Mouse (Mus musculus) C2C12 (cell line): ENCODE data around the gene Gatb.

Experiments
- CTCF ChIP-seq: IDR thresholded peaks from one replicate; pipeline ENCODE4 v1.5.1; 2011; ENCODE audit not compliant: control insufficient read depth, insufficient read depth, insufficient read length
- MAX ChIP-seq: IDR thresholded peaks from one replicate; pipeline ENCODE4 v1.6.1; 2011; ENCODE audit warnings: mild to moderate bottlenecking, control low read depth
- MYOD1 ChIP-seq: IDR thresholded peaks from one replicate; pipeline ENCODE4 v1.6.1; 2011; ENCODE audit warnings: low read depth; ENCODE audit not compliant: control insufficient read depth, insufficient read length
- MYOG ChIP-seq: IDR thresholded peaks from one replicate; pipeline ENCODE4 v1.6.1; 2011; ENCODE audit not compliant: control insufficient read depth, insufficient read length; ENCODE audit errors: extremely low read depth
- USF1 ChIP-seq: IDR thresholded peaks from one replicate; pipeline ENCODE4 v1.6.1; 2011; ENCODE audit warnings: low read depth, mild to moderate bottlenecking, control low read depth, moderate library complexity

DNA sequence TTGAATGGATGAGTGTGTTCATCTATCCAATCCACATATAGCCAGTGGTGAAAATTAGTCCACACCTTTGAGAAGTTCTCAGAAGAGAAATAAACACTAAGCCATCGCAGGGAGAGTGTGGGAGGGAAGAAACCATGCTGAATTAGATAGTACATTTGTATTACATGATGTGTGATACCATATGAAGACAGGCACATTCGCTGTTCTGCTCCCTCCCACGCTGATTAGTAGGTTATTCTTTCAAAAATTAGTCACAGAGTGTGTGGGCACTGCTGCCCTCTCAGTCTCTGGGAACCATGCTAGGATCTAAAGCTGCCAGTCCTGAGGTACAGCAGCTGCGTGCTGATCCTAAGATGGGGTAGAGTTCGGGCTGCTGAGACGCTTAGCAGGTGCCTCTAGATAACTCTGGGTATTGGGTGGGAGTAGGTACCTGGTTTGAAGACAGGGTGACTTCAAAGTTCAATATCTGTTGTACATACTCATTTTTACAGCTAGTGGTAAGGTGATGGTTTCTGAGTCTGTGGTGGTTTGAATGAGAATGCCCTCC, 20.1 kb upstream of the Gatb start:
- TF ChIP-seq CTCF (no peak), MYOD1 (no peak), MAX (no peak), USF1 (no peak), MYOG (no peak)
